Mouse (Mus musculus) right cerebral cortex, postnatal 4 days (tissue): ENCODE results near the gene Fam19a3.
"Not testable (repeated sequence)": the region's sequence is repeated elsewhere in the genome, so short reads cannot be mapped to it uniquely, and the experiment has no call there.

Experiments
- DNase-seq: peaks from one replicate; pipeline ENCODE4 v3.0.0-alpha.2; 2022

Fam19a3 gene

GRCm38 (mm10) chr3:104781471-104781903 is at the start of gene Fam19a3:
Fam19a3 (minus strand) TSS chr3:104781840.
- DNase-seq = no peak

GRCm38 (mm10) chr3:104822413-104822812 is 40.8 kb upstream of the Fam19a3 start:
- DNase-seq = no peak

- no peak for DNase-seq
These were observed 38.8 kb upstream of the Fam19a3 start for GRCm38 (mm10) chr3:104820426-104820825.

DNA sequence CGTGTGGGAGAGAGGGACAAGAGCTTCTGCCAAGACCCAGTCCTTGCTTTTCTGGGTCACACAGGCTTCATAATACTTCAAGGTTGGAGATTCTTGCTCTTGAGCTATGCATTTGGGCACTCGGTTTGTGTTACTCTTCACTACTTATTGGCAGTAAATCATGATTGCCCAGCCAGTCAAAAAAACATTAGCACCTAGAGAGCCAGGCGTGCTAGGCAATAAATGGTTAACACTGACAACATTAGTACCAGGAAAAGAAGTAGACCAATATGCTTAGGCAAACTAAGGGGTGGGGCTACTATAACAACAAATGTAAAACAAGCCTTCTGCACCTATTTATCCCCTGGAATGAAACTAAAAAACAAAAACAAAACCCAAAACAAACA is 37.1 kb upstream of the Fam19a3 start:
- no peak for DNase-seq

- peak; percentile 60 for DNase-seq
These were observed 36.5 kb upstream of the Fam19a3 start, which contains the start of gene Mov10 for GRCm38 (mm10) chr3:104817991-104818748. Mov10 (minus strand) TSS chr3:104818563.

DNA sequence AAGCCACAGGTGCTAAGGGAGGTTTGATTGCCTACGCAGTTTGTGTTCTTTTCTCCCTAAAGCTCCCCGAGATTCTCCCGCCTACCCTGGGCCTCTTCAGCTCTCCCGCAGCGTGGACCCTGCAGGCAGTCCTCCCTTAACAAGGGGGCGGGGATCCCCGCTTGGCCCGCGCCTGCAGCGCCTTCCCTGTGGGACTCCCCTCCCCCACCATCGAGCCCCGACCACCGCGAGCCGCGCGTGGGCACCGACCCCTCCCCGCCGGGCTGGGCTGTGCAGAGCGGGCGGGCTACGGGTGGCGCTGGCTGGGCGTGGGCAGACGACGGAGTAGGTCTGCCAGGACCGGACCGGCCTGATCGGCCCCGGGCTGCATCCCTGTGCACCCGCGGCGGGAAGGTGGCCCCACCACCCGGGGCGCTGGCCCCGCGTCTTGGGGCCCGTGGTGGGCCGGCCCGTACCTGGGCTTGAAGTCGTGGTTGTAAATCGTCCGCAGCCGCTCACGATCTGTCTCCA is 35.9 kb upstream of the Fam19a3 start:
- peak; percentile 68 for DNase-seq

GRCm38 (mm10) chr3:104816130-104816529 is 34.5 kb upstream of the Fam19a3 start:
- DNase-seq = no peak

- DNase-seq = no peak
These were observed 33.7 kb upstream of the Fam19a3 start for GRCm38 (mm10) chr3:104815346-104815745.

- no peak for DNase-seq
These were observed 33.1 kb upstream of the Fam19a3 start for GRCm38 (mm10) chr3:104814746-104815145.

GRCm38 (mm10) chr3:104813227-104813626 is 31.6 kb upstream of the Fam19a3 start:
- DNase-seq = not testable (repeated sequence)

- no peak for DNase-seq
These were observed 30.6 kb upstream of the Fam19a3 start for GRCm38 (mm10) chr3:104812254-104812653.

- no peak for DNase-seq
These were observed 30.1 kb upstream of the Fam19a3 start for GRCm38 (mm10) chr3:104811752-104812151.

DNA sequence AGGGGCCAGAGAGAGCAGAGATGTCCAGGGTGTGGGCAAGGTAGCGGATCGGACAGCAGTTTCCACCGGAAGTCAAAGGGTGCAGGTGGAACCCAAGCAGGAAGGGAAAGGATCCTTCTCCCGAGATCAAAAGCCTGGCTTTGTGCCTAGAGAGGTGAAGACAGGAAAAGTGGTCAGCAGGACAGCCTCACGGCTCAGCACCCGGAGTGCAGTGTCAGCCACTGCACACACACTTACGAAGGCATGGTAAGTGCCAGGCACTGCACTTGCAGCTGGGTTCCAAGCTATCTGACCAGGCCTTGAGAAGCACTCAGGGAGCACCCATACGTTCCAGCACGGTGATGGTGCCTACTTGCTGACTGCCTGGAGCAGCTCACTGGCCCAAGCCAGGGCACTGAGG is 23.9 kb upstream of the Fam19a3 start:
- no peak for DNase-seq

DNA sequence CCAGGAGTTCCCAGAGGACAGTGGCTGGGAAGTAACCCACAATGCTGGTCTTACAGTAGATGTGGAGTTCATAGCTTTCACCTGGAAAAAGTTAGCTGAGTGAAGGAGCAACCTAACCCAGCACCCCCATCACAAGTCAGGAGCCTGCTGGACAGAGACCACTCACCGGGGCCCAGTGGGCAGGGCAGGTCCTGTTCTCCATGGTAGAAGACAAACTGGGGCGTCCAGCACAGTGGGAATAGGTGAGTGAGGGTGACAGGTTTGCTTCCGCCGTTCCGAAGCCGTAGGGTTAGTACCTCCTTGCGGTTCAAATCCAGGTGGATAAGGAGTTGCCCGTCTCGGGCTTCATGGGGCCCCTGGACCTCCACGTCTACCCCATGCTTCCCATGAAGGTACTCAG is 22.7 kb upstream of the Fam19a3 start:
- no peak for DNase-seq

DNA sequence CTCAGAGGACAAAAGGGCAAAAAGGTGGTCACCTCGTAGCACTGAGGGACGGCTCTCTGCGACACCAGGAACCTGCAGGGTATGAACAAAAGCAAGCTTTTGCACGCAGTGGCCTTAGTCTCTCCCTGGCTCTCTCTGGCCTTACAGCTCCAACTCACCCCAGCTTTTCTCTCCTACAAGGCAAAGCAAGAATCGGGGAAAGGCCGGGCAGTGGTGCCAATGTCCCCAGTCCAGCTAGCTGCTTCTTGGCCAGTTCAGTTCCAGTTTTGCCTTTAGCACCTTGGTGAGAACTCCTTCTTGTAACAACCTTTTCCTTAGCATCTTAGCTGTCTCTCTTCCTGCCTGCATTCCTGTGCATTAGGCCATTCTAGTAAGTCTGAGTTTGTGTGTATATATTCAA is 19.8 kb upstream of the Fam19a3 start:
- DNase-seq = no peak

DNA sequence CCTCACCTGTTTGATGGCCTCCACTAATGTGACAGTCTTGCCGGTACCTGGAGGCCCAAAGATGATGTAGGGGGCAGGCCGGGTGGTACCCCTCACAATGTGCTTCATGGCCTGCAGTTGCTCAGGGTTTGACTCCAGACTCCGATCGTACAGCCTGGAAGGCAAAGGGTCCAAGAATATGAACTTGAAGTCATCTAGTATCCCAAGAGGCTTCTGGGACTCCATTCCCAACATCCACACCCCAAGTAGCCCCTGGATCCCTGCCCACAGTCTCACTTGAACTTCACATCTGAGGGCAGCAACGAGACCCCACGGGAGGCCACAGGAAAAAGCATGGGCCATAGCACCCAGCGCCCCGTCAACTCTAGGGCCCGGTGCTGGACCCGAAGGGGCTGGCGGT is 19.0 kb upstream of the Fam19a3 start:
- DNase-seq = no peak

GRCm38 (mm10) chr3:104796430-104797082 is 14.9 kb upstream of the Fam19a3 start:
- no peak for DNase-seq

DNA sequence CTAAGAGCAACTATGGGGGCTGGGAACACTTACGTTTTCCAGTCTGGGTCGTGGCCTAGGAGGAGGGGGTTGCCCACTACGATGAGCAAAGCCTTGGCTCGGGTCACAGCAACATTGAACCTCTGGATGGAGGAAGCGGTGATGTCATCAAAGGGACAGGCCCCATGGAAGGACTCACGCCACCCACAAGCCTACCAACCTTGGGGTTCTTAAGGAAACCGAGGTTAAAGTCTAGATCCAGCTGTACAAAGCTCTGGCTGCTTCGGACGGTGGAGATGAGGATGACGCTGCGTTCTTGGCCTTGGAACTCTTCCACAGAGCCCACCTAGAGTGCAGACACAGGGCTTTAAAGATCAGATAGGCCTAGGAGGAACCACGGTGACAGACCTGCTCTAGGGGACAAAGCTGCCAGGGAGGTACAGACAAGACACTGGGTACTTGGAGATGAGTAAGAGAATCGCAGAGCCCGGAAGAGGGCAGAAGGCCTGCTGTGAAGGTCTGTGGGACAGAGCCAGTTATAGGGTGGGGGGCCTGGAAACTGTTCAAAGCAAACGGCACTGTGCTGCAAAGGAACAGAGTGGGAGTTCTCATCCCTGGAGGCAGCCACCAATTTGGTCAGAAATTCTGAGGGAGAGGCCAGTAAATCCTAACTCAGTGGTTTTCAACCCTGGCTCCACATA is 14.2 kb upstream of the Fam19a3 start:
- no peak for DNase-seq

- no peak for DNase-seq
These were observed 13.4 kb upstream of the Fam19a3 start for GRCm38 (mm10) chr3:104794953-104795470.

- DNase-seq = peak; percentile 81
These were observed 12.5 kb upstream of the Fam19a3 start for GRCm38 (mm10) chr3:104793871-104794828.

DNA sequence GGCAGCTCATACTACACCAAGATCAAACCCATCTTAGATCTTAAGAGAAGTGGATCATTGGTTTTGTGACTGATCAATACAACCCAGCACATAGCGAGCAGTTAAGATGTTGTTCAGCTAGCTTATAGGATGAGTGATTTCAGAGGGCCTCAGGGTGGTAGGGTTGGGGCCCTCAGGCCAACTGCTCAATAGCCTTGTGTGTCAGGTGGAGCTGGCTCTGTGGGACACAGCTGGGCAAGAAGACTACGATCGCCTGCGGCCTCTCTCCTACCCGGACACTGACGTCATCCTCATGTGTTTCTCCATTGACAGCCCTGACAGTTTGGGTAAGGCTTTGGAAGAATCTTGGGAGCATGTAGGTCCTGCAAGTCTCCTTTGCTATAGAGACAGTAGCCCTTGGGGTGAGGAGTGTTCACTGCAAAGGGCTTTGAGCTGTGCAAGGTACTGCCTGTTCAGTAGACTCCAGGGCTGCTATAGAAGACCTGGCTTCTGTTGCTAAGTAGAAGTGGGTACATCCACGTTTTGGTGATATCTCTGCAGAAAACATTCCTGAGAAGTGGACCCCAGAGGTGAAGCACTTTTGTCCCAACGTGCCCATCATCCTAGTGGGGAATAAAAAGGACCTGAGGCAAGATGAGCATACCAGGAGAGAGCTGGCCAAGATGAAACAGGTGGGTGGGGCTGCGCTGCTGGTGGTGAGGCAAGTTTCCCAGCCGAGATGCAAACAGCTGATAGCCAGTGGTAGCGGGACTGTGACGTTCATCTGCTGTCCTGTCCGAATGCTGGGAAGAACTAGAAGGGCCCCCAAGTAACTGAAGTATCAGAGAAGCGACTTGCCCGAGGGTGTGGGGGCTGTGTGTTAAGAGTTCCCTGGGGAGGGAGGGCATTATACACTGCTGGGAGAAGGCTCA is 11.0 kb upstream of the Fam19a3 start:
- DNase-seq = no peak
